Mouse (Mus musculus): ENCODE data around the gene Fcgbp. TPM values are rescaled to one million over a fixed set of nuclear protein-coding genes. Genes with fewer than 3 reads are reported as not detected.

Gene Fcgbp
- 17.1 and 32.2 TPM in 2 replicates for polyA plus RNA-seq (2015; fragmentation: Nextera tagmentation; extraction: Ambion mirVana)

- Histone ChIP-seq H3K27ac (replicated peaks) (no peak within 1 kb of the TSS), H3K4me3 (ENCODE audit: low read depth, low read length) (no peak within 1 kb of the TSS), H3K9me3 (ENCODE audit: control insufficient read depth, low read length) (no peaks in the 10 kb centered on the region), H3K4me1 (replicated peaks; ENCODE audit: control insufficient read depth, insufficient read depth) (no peaks in the 10 kb centered on the region), H3K9ac (ENCODE audit: low read length) (no peak within 1 kb of the TSS), H3K36me3 (ENCODE audit: control insufficient read depth, insufficient read depth, low read length) (no peaks in the 10 kb centered on the region), H3K4me2 (replicated peaks; ENCODE audit: low read depth) (no peak within 1 kb of the TSS), H3K27me3 (ENCODE audit: control insufficient read depth, insufficient read depth, low read length) (no peaks in the 10 kb centered on the region)
- TF ChIP-seq EP300 (optimal IDR thresholded peaks at IDR 0.05) (no peak), CTCF (IDR thresholded peaks at IDR 0.05; ENCODE audit: low read depth) (no peak)
- peak; percentile 72 for ATAC-seq (ENCODE audit: low FRiP score, low TSS enrichment)
- 67% methylated on average over 21 of the region's 21 CpGs for WGBS
- DNase-seq (ENCODE audit: low spot score) = peak; percentile 76
Observed at GRCm38 (mm10) chr7:28070531-28071298, at the start of gene Fcgbp. Gene Fcgbp, plus strand, starts transcription at chr7:28071236.

- Histone ChIP-seq H3K4me2 (replicated peaks; ENCODE audit: low read depth) (no peak overlapping the region), H3K36me3 (ENCODE audit: control insufficient read depth, insufficient read depth, low read length) (peaks cover 30% of the 10 kb centered on the region), H3K4me3 (ENCODE audit: low read depth, low read length) (no peak overlapping the region), H3K9me3 (ENCODE audit: control insufficient read depth, low read length) (no peaks in the 10 kb centered on the region), H3K9ac (ENCODE audit: low read length) (no peak overlapping the region), H3K27ac (replicated peaks) (no peak overlapping the region), H3K4me1 (replicated peaks; ENCODE audit: control insufficient read depth, insufficient read depth) (no peaks in the 10 kb centered on the region), H3K27me3 (ENCODE audit: control insufficient read depth, insufficient read depth, low read length) (no peaks in the 10 kb centered on the region)
- TF ChIP-seq CTCF (IDR thresholded peaks at IDR 0.05; ENCODE audit: low read depth) = no peak
- no peak for TF ChIP-seq EP300 (optimal IDR thresholded peaks at IDR 0.05)
- 83% methylated on average over 4 of the region's 4 CpGs for WGBS
- DNase-seq (ENCODE audit: low spot score) (no peak), ATAC-seq (ENCODE audit: low FRiP score, low TSS enrichment) (no peak)
Observed at GRCm38 (mm10) chr7:28044524-28044923, 26.5 kb upstream of the Fcgbp start.

GRCm38 (mm10) chr7:28049476-28050409, 21.3 kb upstream of the Fcgbp start, which contains the start of gene Psmc4:
Gene Psmc4, minus strand, starts transcription at chr7:28050101.
- Histone ChIP-seq H3K27ac (replicated peaks) (peak within 1 kb of the TSS; percentile 69; the same call in 1 of the 2 replicates), H3K9me3 (ENCODE audit: control insufficient read depth, low read length) (no peaks in the 10 kb centered on the region), H3K27me3 (ENCODE audit: control insufficient read depth, insufficient read depth, low read length) (no peaks in the 10 kb centered on the region), H3K4me3 (ENCODE audit: low read depth, low read length) (peak within 1 kb of the TSS; percentile 78), H3K9ac (ENCODE audit: low read length) (peak within 1 kb of the TSS; percentile 78), H3K4me1 (replicated peaks; ENCODE audit: control insufficient read depth, insufficient read depth) (no peaks in the 10 kb centered on the region), H3K36me3 (ENCODE audit: control insufficient read depth, insufficient read depth, low read length) (peaks cover 14% of the 10 kb centered on the region), H3K4me2 (replicated peaks; ENCODE audit: low read depth) (peak within 1 kb of the TSS; percentile 80)
- under 1% methylated on average over 52 of the region's 52 CpGs for WGBS
- DNase-seq (ENCODE audit: low spot score) (peak; percentile 98), ATAC-seq (ENCODE audit: low FRiP score, low TSS enrichment) (peak; percentile 98)
- TF ChIP-seq EP300 (optimal IDR thresholded peaks at IDR 0.05) (no peak), CTCF (IDR thresholded peaks at IDR 0.05; ENCODE audit: low read depth) (peak; percentile 94)

- no peak overlapping the region for H3K4me2 ChIP-seq (replicated peaks; ENCODE audit: low read depth)
- H3K36me3 ChIP-seq (ENCODE audit: control insufficient read depth, insufficient read depth, low read length) = peaks cover 11% of the 10 kb centered on the region
- no peaks in the 10 kb centered on the region for H3K4me1 ChIP-seq (replicated peaks; ENCODE audit: control insufficient read depth, insufficient read depth)
- H3K9me3 ChIP-seq (ENCODE audit: control insufficient read depth, low read length) = no peaks in the 10 kb centered on the region
- no peak for TF ChIP-seq EP300 (optimal IDR thresholded peaks at IDR 0.05)
- H3K9ac ChIP-seq (ENCODE audit: low read length) = peak overlapping the region; percentile 24; the same call in 1 of the 2 replicates
- no peaks in the 10 kb centered on the region for H3K27me3 ChIP-seq (ENCODE audit: control insufficient read depth, insufficient read depth, low read length)
- 54% methylated on average over 17 of the region's 17 CpGs for WGBS
- ATAC-seq (ENCODE audit: low FRiP score, low TSS enrichment) (no peak), DNase-seq (ENCODE audit: low spot score) (no peak)
- no peak overlapping the region for H3K27ac ChIP-seq (replicated peaks)
- no peak overlapping the region for H3K4me3 ChIP-seq (ENCODE audit: low read depth, low read length)
Observed at GRCm38 (mm10) chr7:28050584-28050983, 20.5 kb upstream of the Fcgbp start.

- DNase-seq (ENCODE audit: low spot score) (no peak), ATAC-seq (ENCODE audit: low FRiP score, low TSS enrichment) (no peak)
- Histone ChIP-seq H3K9ac (ENCODE audit: low read length) (no peak overlapping the region), H3K36me3 (ENCODE audit: control insufficient read depth, insufficient read depth, low read length) (peaks cover 2% of the 10 kb centered on the region; the same call in 1 of the 2 replicates), H3K4me1 (replicated peaks; ENCODE audit: control insufficient read depth, insufficient read depth) (no peaks in the 10 kb centered on the region), H3K27me3 (ENCODE audit: control insufficient read depth, insufficient read depth, low read length) (no peaks in the 10 kb centered on the region), H3K9me3 (ENCODE audit: control insufficient read depth, low read length) (no peaks in the 10 kb centered on the region), H3K27ac (replicated peaks) (peak overlapping the region; percentile 35; the same call in 1 of the 2 replicates), H3K4me3 (ENCODE audit: low read depth, low read length) (no peak overlapping the region), H3K4me2 (replicated peaks; ENCODE audit: low read depth) (no peak overlapping the region)
- no peak for TF ChIP-seq CTCF (IDR thresholded peaks at IDR 0.05; ENCODE audit: low read depth)
- no peak for TF ChIP-seq EP300 (optimal IDR thresholded peaks at IDR 0.05)
- WGBS = 67% methylated on average over 6 of the region's 6 CpGs
Observed at GRCm38 (mm10) chr7:28053046-28053930, 17.7 kb upstream of the Fcgbp start.
